Mouse (Mus musculus): ENCODE results near the gene Abhd5.
A peak's percentile ranks its signal among the peaks of the same experiment; 100 is the strongest.

Gene Abhd5

DNA sequence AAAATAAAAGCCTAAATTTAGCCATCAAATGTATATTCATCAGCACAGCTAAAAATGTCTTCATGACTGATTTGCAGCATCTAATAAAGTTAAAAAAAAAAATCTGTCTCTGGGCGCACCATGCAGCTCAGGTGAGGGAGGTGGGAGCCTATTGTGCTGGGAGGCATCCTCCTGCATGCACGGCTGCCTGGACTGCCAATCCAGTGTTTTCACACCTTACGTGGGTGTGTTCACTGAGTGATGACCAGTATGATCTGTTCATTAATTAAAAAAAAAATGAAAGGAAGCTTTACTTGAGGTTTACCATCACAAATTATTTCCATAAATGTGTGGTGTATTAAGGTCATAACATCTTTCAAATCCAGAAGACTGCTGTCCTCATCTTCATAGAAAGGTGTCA is 6.1 kb upstream of the Abhd5 start:
- ATAC-seq (ENCODE audit: insufficient number of reproducible peaks, low FRiP score, low TSS enrichment): no peak

DNA sequence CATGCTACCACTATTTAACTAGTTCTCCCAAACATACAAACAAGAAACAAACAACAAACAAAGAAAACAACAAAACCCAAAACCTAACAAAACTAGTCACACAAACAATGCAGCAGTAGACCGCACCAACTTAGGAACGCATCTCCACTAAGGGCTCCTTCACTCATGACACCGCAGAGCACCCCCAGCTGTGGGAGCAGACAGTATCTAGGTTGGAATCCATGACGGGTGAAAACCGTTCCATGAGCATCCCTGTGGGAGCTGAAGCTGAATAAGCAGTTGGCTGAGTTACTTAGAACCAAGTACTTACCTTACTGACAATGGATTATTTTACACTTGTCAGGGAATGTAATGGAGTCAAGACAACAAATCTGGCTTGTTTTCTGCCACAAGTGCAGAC is 5.3 kb upstream of the Abhd5 start:
- no peak for ATAC-seq (ENCODE audit: insufficient number of reproducible peaks, low FRiP score, low TSS enrichment)

DNA sequence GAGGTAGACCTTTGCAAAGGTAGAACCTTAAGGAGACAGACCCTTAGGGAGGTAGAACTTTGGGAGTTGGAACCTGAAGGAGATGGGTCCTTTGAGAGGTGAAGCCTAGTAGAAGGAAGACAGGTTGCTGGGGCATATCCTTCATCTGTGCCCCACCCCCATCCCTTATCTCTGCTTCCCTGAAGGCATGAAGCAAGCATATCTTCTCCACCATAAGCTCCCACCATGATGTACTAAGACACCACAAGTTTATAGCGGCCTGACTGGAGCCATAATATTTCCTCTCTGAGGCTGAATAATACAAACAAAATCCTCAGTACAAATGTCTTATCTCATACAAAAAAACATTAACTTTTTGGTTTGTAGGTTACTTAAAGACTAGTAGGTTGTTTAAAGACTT is 3.5 kb upstream of the Abhd5 start:
- no peak for ATAC-seq (ENCODE audit: insufficient number of reproducible peaks, low FRiP score, low TSS enrichment)

DNA sequence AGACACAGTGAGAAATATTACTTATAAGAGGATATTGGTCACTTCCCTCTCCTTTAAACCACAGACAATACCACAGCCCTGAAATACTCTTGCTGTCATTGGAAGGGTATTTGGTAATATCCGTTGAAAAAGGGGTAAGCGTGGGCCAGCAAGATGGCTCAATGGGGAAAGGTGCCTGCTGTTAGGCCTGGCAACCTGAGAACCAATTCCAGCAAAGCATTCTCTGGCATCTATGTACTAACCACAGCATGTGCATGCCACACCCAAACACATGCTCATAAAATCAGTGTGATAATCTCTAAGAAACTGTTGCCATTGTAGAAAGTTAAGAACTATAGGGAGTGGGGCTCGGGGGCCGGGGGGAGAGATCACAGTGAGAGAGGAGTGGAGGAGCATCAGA is 2.1 kb upstream of the Abhd5 start:
- no peak for ATAC-seq (ENCODE audit: insufficient number of reproducible peaks, low FRiP score, low TSS enrichment)

DNA sequence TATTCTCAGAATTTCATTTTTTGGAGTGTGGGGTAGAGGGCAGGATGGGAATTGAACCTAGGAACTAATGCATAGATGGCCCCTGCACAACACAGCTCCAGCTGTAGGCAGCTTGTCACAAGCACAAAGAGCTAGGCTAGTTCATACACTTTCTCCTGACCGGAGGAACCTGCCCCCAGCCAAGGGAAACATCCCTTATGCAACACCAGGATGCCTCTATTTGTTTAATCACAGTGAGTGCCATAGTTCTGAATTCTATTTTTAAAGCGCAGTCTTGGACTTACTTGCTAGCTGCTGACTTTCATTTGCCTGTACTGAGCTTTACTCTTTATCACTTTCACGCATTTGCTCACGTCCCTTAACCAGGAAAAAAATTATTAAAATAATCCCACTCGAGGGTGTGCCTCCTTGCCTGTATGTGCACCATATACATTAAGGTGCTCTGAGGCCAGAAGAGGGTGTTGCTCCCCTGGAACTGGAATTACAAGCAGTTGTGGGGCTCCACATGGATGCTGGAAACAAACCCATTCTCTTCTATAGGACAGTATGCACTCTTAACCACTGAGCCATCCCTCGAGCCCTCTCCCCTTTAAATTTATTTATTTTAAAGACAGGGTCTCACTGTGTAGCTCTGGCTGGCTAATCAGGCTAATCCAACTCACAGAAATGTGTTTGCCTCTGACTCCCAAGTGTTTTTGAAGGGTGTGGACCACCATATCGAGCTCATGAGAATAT is 845 bp upstream of the Abhd5 start:
- ATAC-seq (ENCODE audit: insufficient number of reproducible peaks, low FRiP score, low TSS enrichment): no peak

DNA sequence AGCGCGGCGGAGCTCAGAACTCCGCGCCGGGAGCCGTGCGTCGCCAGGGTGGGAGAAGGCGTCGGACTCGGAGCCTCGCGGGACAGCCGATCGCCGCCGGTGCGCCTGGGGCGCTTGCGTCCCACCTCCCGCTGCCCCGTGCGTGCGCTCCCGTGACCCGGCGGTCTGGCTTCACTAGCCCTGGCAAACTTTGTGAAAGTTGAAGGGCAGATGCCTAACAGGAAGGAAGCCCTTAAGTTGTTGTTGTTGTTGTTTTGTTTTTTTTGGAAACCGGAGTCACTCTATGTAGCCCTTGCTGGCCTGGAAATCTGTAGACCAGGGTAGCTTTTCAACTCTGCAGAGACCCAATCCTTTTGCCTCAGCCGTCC is 601 bp downstream of the Abhd5 start:
- no peak for ATAC-seq (ENCODE audit: insufficient number of reproducible peaks, low FRiP score, low TSS enrichment)

DNA sequence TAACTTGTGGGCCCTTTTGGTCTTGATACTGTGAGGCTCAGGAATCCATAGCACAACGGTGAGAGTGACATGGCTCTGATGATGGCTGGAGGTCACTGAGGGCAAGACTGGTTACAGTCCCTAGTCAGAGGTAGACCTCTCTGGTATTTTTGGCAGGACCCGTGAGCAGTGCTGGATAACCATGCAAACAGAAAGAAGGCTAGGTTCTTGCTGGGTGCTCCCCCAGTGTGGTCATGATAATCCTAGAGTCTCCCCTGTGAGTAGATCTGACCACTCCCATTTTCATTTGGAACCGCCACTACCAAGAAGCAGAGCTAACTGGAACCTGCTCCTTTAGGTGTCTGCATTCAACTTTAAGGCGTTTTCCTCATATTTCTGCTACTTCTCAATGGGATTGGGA is 1.5 kb downstream of the Abhd5 start:
- ATAC-seq (ENCODE audit: insufficient number of reproducible peaks, low FRiP score, low TSS enrichment): no peak

DNA sequence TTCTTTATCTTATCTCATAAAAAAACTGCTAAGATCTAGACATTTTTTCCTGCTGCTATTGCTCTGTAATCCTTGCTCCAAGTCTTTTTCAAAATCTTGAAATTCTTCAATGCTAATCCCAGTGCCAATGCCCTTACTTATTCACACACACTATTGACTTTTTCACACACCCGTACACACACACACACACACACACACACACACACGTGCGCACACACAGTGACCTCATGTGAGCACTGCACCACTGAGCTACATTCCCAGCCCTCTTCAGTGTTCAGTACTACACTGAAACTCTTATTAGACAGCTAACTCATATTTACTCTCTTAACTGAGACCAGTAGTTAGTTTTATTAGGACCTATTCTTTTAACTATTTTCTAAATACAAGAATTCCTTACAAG is 2.8 kb downstream of the Abhd5 start:
- no peak for ATAC-seq (ENCODE audit: insufficient number of reproducible peaks, low FRiP score, low TSS enrichment)

DNA sequence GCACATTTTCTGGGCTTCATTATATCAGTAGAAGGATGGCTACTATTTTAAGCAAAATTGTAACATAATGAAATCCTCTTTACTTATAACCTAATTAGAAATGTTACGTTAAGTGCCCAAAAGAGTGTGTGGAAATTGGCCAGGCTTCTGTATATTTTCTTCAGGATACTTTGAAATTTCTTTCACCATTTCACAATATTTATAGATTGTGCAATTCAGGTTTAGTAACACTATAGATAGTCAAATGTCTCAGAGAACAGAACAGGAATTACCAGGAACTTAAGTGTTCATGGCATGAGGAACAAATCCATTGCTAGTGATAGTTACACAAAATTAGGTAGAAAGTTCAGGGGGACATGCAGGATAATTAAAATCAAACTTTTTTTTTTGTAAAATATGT is 5.7 kb downstream of the Abhd5 start:
- ATAC-seq (ENCODE audit: insufficient number of reproducible peaks, low FRiP score, low TSS enrichment): no peak

DNA sequence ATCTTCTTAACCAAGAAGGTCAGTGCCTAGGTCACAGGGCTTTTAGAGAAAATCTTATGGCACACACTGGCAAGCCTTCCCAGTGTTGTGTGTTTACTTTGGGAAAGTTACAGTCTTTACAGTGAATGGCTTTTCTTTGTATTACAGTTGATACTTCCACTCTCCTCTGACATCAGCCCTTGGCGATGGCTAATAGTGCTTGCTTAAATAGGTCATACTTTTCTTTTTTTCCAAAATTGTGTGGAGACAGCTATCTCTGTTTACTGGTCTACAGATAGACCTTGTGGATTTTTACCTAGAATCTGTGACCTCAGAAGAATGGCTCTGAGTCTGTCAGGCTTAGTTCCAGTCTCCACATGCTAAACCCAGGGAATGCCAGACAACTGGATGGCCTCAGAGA is 6.2 kb downstream of the Abhd5 start:
- ATAC-seq (ENCODE audit: insufficient number of reproducible peaks, low FRiP score, low TSS enrichment): no peak

DNA sequence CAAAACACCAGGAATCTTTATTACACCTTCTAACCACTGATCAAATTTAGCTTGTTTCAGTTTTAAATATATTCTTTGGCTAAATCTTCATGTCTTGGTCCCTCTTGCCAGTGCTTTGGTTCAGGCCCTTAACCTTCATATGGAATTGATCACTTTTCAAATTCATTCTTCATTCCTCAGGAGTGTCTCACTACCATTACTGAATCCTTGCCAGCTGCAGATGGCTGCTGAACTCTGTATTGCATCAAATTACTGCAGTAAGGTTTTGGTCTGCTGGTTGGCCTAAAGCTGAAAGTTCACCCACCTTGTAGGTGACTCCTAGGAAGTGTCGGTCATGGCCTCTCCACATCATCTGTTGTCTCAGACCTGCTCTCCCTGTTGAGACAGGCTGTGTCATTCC is 12.8 kb downstream of the Abhd5 start:
- ATAC-seq (ENCODE audit: insufficient number of reproducible peaks, low FRiP score, low TSS enrichment): no peak

DNA sequence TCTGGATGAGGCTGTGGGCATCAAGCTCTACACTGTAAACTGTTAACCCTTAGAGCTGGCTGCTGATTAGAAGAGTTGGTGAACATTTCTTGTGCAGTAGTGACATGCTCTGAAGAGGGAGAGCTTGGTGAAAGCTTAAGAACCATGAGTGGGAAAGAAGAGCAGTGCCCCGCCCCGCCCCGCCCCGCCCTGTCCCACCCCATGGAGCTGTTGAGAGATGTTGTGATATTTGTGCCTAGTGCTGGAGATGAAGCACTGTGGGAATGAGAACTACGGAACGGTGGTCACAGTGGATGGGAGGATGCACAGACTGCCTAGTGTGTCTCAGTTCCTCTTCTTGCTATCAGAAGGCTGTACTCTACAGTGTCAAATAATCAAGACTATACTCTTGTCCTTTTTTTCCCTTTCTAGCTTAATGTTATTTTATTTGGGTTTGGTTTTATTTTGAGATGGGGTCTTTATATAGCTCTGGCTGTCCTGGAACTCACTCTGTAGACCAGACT is 18.9 kb downstream of the Abhd5 start:
- no peak for ATAC-seq (ENCODE audit: insufficient number of reproducible peaks, low FRiP score, low TSS enrichment)

DNA sequence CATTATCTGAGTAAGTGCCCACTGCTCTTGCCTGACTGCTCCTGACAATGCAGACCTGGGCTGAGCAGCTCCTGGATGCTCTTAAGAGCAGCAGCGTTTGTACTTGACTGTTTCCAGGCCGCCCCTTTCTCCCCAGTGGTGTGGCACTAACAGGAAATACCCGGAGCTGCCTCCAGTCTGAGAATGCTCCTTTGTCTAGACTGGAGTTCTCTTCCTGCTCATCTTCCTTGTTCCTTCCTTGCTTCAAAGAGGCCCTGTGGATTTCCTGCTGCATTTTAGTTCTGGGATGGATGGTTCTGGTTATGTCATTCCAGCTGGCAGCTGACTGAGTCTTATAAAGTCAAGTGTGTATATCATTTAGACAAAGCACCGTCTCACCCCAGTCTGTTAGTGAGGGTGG is 21.1 kb downstream of the Abhd5 start:
- ATAC-seq (ENCODE audit: insufficient number of reproducible peaks, low FRiP score, low TSS enrichment): no peak

DNA sequence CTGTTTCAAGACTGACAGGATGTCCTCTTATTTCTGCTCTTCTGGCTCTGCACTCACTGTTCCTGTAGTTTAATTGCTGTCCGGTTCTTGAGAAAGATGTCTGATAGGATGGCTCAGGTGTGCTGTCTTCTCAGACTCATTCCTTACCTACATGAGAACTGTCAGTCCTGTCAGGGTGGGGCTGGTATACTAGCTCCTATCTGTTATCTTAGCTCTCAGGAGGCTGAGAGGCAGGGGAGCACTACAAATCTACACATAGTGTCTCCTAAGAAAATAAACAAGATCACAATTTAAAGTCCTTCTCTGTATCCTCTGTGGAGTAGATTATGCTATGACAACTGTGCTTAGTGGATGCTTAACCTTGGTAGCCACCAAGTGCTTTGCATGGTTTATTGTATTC is 21.6 kb downstream of the Abhd5 start:
- no peak for ATAC-seq (ENCODE audit: insufficient number of reproducible peaks, low FRiP score, low TSS enrichment)

DNA sequence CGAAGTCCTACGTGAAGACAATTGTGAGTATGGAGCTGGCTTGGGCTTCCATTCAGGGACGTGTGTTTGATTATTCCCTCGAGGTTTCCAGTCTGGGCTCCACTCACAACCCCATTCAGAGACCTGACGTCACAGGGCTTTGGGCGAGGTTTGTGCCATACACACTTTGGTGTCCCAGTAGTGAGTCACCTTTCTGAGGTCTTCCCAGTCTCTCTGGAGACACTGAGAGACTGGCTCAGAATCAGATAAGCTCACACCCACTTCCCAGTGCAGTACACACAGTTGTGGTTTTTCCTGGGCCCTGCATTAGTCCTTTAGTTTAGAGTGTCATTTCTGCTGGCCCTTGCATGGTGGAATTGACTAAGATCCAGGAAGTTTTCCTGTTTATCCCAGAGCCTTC is 27.6 kb downstream of the Abhd5 start:
- no peak for ATAC-seq (ENCODE audit: insufficient number of reproducible peaks, low FRiP score, low TSS enrichment)

DNA sequence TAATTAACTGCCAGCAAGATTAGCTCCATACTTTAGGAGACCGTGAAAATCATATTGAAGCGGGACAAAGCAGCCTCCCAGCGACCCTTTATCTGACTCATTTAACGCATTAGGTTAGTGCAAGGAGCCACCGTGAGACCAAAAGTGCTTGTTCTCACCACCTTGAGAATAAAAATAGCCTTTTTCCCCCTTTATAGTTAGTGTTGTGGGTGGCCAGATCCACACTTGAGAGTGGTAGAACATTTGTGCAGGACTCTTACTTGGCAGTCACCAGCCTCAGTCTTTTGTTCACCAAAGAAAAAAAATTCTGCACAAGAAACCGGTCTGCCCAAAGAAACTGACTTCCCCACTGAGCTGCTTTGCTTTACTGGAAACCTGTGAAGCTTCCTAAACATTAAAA is 29.6 kb downstream of the Abhd5 start:
- no peak for ATAC-seq (ENCODE audit: insufficient number of reproducible peaks, low FRiP score, low TSS enrichment)

DNA sequence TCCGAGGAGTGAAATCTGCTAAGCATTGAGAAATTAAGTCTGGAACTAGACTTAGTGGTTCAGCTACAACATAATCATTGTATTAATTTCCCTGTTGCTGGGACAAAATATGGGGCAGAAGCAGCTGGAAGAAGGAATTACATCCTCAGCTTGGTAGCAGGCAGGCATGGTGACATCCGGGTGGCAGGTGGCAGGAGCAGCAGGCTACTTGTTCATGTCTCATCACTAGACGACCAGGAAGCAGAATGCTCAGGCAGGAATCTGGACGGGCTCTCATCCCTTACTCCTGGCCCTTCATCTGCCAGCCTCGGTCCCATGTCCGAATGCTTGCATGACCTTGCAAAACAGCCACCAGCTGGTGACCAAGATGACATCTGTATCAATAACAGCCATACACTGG is 30.6 kb downstream of the Abhd5 start:
- ATAC-seq (ENCODE audit: insufficient number of reproducible peaks, low FRiP score, low TSS enrichment): 0 out of 2 replicates have a peak, but pooled peaks have one; percentile 40

DNA sequence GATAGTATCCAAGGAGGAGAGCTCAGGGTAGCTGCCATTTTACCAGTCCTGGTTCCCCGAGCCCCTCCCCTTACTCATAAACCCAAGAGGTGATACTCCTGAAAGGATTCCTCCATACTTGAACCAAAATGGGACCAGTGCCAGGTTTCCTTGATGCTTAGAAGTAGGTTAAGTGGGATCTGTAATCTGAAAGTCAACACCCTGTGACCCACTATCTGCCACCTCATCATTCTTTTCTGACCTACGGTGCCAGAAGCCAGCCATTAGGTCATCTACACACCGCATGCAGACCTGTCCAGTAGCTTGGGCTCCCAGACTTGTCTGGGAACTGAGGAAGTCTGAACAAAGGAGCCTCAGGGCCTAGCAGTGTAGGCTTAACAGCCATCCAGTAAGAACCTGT is 34.6 kb downstream of the Abhd5 start:
- ATAC-seq (ENCODE audit: insufficient number of reproducible peaks, low FRiP score, low TSS enrichment): no peak

DNA sequence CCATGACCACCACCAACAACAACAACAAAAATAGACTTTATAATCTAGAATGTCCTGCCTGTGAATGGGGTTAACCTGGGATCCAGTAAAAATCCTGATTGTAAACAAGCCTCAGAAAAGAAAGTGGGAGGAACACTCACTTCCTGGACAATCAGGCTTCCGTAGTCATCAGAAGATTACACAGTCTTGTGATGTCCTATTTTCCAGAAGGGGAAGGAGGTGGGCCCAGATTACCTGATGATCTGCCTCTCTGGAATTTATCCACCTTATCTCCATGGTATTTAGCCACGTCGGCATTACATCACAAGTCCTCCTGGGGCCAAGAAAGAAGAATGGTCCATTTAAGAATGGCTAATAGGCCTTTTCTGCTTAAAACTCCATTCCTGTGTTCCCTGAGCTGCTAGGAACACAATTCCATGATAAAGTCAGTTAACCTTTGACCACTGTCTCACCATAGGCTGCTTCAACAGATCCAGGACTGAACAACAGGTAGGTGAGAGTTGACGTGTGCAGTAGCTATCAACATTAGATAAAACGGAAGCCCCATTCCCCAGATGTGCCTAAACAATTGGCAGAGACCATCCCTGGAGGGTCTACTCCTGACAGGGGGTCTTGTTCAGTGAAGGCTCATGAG is 38.0 kb downstream of the Abhd5 start:
- no peak for ATAC-seq (ENCODE audit: insufficient number of reproducible peaks, low FRiP score, low TSS enrichment)

DNA sequence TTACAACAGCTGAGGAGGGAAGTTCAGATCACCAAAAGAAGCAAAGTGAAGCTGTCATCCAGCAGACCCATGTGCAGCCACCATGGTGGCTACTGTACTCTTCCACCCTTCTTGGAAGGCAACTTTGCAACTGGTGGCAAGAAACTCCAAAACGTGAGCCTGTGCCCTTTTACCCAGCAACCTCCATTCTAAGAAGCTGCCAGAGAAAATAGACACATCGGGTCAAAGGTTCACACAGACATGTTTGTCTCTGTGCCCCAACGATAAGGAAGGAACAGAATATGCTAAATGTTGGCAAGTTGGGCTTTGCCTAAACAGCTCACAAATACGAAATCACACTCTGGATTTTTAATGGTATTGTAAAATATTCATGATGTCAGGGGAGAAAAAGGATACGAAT is 44.4 kb downstream of the Abhd5 start:
- no peak for ATAC-seq (ENCODE audit: insufficient number of reproducible peaks, low FRiP score, low TSS enrichment)

DNA sequence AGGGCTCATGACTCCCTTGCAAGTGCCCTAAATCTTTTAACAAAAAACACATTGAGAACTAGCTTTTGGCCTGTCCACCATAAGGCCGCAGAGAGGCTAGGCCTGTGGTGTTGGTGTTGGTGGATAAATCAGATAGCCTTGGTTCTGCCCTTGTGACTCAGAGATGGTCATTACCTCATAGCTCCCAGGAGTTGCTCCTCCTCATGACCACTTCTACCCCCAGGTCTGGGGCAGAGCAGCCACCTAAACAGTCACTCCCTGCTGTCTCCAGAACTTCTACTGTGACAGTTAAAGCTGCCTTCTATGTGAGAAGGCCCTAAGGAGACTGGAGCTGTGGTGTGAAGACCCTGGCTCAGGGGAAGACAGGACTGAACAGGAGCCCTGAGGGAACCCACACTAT is 45.7 kb downstream of the Abhd5 start:
- ATAC-seq (ENCODE audit: insufficient number of reproducible peaks, low FRiP score, low TSS enrichment): no peak

DNA sequence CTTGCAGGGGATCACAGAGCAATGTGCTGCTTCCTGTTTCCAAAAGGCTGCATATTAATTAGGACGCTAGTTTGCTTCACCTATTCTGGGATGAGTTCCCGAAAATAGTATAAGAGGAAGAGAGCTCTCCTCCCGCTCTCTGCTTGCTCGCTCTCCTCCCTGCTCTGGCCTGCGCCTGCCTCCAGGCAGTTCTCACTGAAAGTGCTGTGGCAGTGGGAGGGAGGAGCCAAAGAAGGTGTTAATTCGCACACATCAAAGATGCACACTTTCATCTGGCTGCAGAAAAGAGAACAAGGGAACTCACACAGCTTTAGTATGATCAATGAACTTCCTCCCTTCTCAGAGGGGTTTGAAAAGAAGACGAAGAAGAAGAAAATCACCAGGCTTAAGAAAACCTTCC is 47.3 kb downstream of the Abhd5 start:
- ATAC-seq (ENCODE audit: insufficient number of reproducible peaks, low FRiP score, low TSS enrichment): no peak

Data from cerebellum, adult (tissue).